Mouse (Mus musculus) testis, adult 2 months (tissue): ENCODE measurements around the gene Adamts16. TPM values are rescaled to one million over a fixed set of nuclear protein-coding genes. Genes with fewer than 3 reads are reported as not detected.

Source experiments
- H3K27ac ChIP-seq: fragments of 200-500 bp; 2 replicates; pipeline ENCODE4 v1.5.1; 2012; ENCODE audit warnings: low read depth, low read length; ENCODE audit not compliant: control insufficient read depth, insufficient read depth
- H3K27me3 ChIP-seq: fragments of 200-500 bp; 2 replicates; pipeline ENCODE4 v1.6.1; 2012; ENCODE audit warnings: mild to moderate bottlenecking, low read length, moderate library complexity; ENCODE audit not compliant: control insufficient read depth, insufficient read depth
- H3K36me3 ChIP-seq: fragments of 200-500 bp; 2 replicates; pipeline ENCODE4 v1.6.1; 2012; ENCODE audit warnings: mild to moderate bottlenecking, low read length; ENCODE audit not compliant: control insufficient read depth, insufficient read depth
- H3K4me1 ChIP-seq: fragments of 200-500 bp; 2 replicates; pipeline ENCODE4 v1.6.1; 2012; ENCODE audit warnings: low read length; ENCODE audit not compliant: control insufficient read depth, insufficient read depth
- H3K4me3 ChIP-seq: fragments of 200-500 bp; 2 replicates; pipeline ENCODE4 v1.5.1; 2012; ENCODE audit warnings: low read depth, mild to moderate bottlenecking, low read length, moderate library complexity, mixed read lengths; ENCODE audit not compliant: control insufficient read depth
- CTCF ChIP-seq: fragments of 200-500 bp; IDR thresholded peaks from 2 replicates; pipeline ENCODE4 v1.5.1; 2012; ENCODE audit warnings: low read depth, mild to moderate bottlenecking, inconsistent platforms, low read length, moderate library complexity; ENCODE audit not compliant: control insufficient read depth, insufficient read depth, insufficient replicate concordance
- POLR2A ChIP-seq: fragments of 200-500 bp; IDR thresholded peaks from 2 replicates; pipeline ENCODE4 v1.6.1; 2012; ENCODE audit warnings: low read depth, mild to moderate bottlenecking, inconsistent platforms, low read length, moderate library complexity; ENCODE audit not compliant: control insufficient read depth
- polyA plus RNA-seq: library from polyadenylated mRNA; depleted of rRNA; stranded (reverse); fragments of >200 nt; gene quantifications from 2 replicates; pipeline ENCODE4 v1.2.3, GENCODE M21; 2012

Adamts16 gene
- polyA plus RNA-seq, 1 experiment, result 0.25 TPM

- H3K4me3 ChIP-seq, result peak overlapping the region; percentile 91
- H3K4me1 ChIP-seq, result peaks cover 5% of the 10 kb centered on the region
- TF ChIP-seq CTCF, result no peak
- TF ChIP-seq POLR2A, result no peak
- no peaks in the 10 kb centered on the region for H3K27me3 ChIP-seq
- peak overlapping the region; percentile 82 for H3K27ac ChIP-seq
- no peaks in the 10 kb centered on the region for H3K36me3 ChIP-seq
These were observed 14.1 kb downstream of the Adamts16 start for GRCm38 (mm10) chr13:70827507-70827906.

- no peaks in the 10 kb centered on the region for H3K27me3 ChIP-seq
- H3K4me1 ChIP-seq, result peaks cover 5% of the 10 kb centered on the region
- no peak overlapping the region for H3K27ac ChIP-seq
- no peaks in the 10 kb centered on the region for H3K36me3 ChIP-seq
- TF ChIP-seq POLR2A, result no peak
- no peak for TF ChIP-seq CTCF
- no peak overlapping the region for H3K4me3 ChIP-seq
These were observed 16.3 kb downstream of the Adamts16 start for GRCm38 (mm10) chr13:70825265-70825664.

GRCm38 (mm10) chr13:70823757-70824156, 17.9 kb downstream of the Adamts16 start:
- TF ChIP-seq CTCF (no peak), POLR2A (no peak)
- H3K4me3 ChIP-seq, result no peak overlapping the region
- no peaks in the 10 kb centered on the region for H3K27me3 ChIP-seq
- H3K27ac ChIP-seq, result no peak overlapping the region
- peaks cover 5% of the 10 kb centered on the region for H3K4me1 ChIP-seq
- no peaks in the 10 kb centered on the region for H3K36me3 ChIP-seq

- no peaks in the 10 kb centered on the region for H3K36me3 ChIP-seq
- no peaks in the 10 kb centered on the region for H3K27me3 ChIP-seq
- TF ChIP-seq POLR2A, result no peak
- no peak for TF ChIP-seq CTCF
- H3K4me3 ChIP-seq, result no peak overlapping the region
- H3K27ac ChIP-seq, result no peak overlapping the region
- H3K4me1 ChIP-seq, result no peaks in the 10 kb centered on the region
These were observed 22.6 kb downstream of the Adamts16 start for GRCm38 (mm10) chr13:70818982-70819381.

GRCm38 (mm10) chr13:70814423-70814822, 27.2 kb downstream of the Adamts16 start:
- no peak for TF ChIP-seq CTCF
- TF ChIP-seq POLR2A, result no peak
- no peak overlapping the region for H3K27ac ChIP-seq
- H3K4me3 ChIP-seq, result no peak overlapping the region
- H3K36me3 ChIP-seq, result no peaks in the 10 kb centered on the region
- no peaks in the 10 kb centered on the region for H3K4me1 ChIP-seq
- H3K27me3 ChIP-seq, result no peaks in the 10 kb centered on the region

- no peak overlapping the region for H3K4me3 ChIP-seq
- H3K27me3 ChIP-seq, result no peaks in the 10 kb centered on the region
- no peak for TF ChIP-seq POLR2A
- no peak for TF ChIP-seq CTCF
- no peaks in the 10 kb centered on the region for H3K36me3 ChIP-seq
- H3K27ac ChIP-seq, result no peak overlapping the region
- H3K4me1 ChIP-seq, result no peaks in the 10 kb centered on the region
These were observed 36.1 kb downstream of the Adamts16 start for GRCm38 (mm10) chr13:70805506-70805905.

- TF ChIP-seq POLR2A (no peak), CTCF (no peak)
- no peaks in the 10 kb centered on the region for H3K36me3 ChIP-seq
- no peaks in the 10 kb centered on the region for H3K27me3 ChIP-seq
- no peaks in the 10 kb centered on the region for H3K4me1 ChIP-seq
- no peak overlapping the region for H3K27ac ChIP-seq
- no peak overlapping the region for H3K4me3 ChIP-seq
These were observed 38.8 kb downstream of the Adamts16 start for GRCm38 (mm10) chr13:70802849-70803248.

GRCm38 (mm10) chr13:70799322-70799721, 42.3 kb downstream of the Adamts16 start:
- H3K4me1 ChIP-seq, result no peaks in the 10 kb centered on the region
- H3K27me3 ChIP-seq, result no peaks in the 10 kb centered on the region
- no peak overlapping the region for H3K27ac ChIP-seq
- H3K4me3 ChIP-seq, result no peak overlapping the region
- no peaks in the 10 kb centered on the region for H3K36me3 ChIP-seq
- no peak for TF ChIP-seq CTCF
- TF ChIP-seq POLR2A, result no peak
